Mouse (Mus musculus) heart, adult 11 months (tissue): ENCODE data around the gene Gm11568.
"Not testable (repeated sequence)": the region's sequence is repeated elsewhere in the genome, so short reads cannot be mapped to it uniquely, and the experiment has no call there.

Experiments
- DNase-seq: peaks from one replicate; pipeline ENCODE4 v3.0.0; 2022

The Gm11568 gene

DNA sequence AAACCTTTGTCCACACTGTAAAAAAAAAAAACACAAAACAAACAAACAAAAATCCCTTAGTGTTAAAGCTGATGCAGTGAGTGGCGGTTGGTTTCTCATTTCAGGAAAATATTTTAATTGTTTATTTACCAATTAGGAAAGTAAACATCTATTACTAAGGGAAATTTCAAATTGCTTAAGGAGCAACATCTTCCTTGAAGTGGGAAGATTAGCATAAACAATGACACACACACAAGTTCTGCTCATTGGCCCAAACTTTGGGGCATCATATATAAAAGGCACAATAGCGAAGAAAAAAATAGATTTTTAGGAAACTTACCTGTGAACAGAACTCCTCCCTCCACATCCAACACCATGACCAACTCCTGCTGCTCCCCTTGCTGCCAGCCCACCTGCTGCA lies at the start of gene Gm11568:
Gene Gm11568 (plus strand): TSS at position 301 of the 400 bp plus-strand sequence.
- DNase-seq, result no peak

DNA sequence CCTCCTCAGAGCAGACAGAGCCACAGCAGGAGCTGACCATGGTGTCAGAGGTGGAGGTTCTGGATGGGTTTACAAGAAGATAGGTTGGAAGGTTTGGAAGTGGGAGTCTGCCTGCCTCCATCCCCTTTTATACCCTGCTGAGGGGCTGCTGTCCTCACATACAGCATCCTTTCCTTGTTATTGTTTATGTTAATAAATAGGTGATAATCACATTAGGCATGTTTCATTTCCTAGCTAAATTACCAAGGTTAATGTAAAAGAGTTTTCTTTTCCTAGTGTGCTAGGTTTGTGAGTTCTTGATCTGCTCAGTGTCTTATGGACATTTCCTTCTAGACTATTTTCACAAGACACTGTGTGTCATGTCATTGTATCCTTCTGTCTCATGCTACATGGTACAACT lies 47.9 kb upstream of the Gm11568 start, which contains the start of gene Krtap4-13:
Gene Krtap4-13 (minus strand): TSS at position 101 of the 400 bp plus-strand sequence.
- DNase-seq, result not testable (repeated sequence)

DNA sequence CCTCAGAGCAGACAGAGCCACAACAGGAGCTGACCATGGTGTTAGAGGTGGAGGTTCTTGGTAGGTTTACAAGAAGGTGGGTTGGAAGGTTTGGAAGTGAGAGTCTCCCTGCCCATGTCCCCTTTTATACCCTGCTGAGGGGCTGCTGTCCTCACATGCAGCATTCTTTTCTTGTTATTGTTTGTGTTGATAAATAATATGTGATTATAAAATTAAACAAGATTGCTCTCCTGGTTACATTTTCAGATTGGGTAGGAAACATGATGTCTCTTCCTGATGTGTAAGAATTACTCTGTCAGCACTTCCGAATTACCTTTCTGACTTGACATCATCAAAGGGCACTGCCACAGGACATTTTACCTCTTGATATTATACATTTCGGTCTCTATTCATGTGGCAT lies 42.2 kb upstream of the Gm11568 start, which contains the start of gene Gm11564:
Gene Gm11564 (minus strand): TSS at position 101 of the 400 bp plus-strand sequence.
- DNase-seq, result not testable (repeated sequence)

DNA sequence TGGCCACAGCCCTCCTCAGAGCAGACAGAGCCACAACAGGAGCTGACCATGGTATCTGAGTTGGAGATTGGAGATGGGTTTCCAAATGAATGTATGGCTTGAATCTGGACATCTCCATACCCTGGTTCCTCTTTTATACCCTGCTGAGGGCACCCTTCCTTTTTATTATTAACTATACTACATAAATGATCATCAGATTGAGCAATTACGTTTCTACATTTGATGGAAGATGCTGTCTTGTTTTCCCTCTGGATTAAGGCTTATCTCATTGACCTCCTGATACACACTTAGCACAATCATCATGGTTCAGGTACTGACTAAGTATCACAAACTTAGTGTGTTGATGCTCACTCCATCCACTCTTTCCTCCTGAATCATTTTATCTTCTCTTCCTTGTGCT lies 19.8 kb upstream of the Gm11568 start, which contains the start of gene 2300003K06Rik:
Gene 2300003K06Rik (minus strand): TSS at position 101 of the 400 bp plus-strand sequence.
- DNase-seq, result no peak

DNA sequence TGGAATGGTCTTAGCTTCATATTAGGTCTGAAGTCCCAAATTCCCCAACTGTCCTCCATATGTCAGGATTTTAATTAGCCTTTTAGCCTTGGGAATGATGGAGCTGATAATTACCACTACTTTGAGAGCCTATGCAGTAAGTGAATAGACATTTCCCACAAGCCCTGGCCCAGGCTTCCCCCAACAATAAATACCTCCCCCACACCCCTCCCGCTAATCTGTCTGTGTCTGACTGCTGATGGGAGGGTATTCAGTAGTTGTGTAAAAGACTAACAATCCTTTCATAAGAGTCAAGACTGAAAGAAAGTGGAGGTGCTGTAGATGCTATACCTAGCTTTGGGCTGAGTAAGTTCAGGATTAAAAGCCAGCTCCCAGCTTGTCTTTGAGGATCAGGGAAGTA lies 15.5 kb upstream of the Gm11568 start:
- no peak for DNase-seq

DNA sequence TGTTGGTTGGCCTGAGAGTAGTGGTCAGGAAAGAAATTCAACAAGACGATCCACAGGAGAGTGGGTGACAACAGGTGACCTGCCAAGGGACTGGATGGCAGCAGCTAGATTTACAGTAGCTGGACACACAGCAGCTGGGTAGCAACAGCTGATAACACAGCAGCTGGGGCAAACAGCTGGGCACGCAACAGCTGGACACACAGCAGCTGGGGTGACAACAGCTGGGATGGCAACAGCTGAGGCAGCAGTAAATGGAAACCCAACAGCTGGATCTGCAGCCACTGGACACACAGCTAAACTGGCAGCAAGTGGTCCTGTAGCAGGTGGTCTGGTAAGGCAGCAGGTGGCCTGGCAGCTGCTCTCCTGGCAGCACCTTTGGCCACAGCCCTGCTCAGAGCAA lies 11.0 kb upstream of the Gm11568 start:
- DNase-seq, result peak; percentile 84

DNA sequence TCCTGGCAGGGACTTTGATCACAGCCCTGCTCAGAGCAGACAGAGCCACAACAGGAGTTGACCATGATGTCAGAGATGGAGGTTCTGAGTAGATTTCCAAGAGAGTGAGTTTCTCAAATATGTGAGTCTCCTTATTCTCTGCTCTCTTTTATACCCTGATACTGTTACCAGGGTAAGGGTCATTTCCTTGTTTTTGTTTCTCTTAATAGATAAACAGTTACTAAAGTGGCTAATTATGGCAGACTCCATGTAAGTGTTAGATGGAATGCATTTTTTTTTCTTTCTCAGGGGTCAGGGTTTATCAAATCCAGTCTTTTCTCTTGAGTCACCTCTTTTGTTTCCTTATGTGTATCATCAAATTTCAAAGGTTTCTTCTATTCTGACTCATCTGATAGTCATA lies 6.2 kb upstream of the Gm11568 start, which contains the start of gene Krtap4-16:
Gene Krtap4-16 (minus strand): TSS at position 101 of the 400 bp plus-strand sequence.
- DNase-seq, result no peak

DNA sequence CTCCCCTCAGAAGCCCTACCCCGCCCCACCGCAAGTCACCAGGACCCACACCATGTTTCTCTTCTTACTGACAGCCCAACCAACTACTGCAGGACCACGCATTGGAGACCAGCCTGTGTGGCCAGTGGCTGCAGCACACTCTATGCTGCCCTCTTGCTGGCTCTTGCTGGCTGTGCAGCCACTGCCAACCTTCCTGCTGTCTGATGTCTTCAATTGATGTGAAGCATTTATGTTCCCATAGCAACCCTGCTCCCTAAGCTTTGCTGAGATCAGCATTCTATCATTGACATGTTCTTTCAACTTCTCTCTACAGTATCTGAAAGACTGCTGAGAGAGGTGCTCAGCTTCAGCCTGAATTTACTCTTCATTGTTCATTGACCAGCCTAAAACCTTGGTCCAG lies 3.6 kb upstream of the Gm11568 start:
- DNase-seq, result no peak

DNA sequence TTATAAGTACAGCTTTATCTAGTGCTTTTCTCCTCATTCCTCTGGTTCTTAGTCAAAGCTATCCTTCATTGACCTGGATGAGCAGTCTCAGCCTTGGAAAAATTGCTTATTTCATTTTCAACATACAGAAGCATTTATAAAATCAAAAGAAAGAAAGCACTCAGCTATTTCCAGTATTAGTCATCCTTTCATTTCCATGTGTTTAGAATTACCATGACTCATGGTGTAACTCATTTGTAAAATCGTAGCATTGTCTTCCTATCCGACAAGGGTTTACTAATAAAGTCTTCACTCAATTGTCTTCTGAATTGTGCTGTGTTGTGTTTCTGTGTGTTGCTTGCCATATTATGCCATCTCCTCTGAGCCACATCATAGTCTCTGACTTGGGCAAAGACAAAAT lies 1.0 kb downstream of the Gm11568 start:
- DNase-seq, result no peak

DNA sequence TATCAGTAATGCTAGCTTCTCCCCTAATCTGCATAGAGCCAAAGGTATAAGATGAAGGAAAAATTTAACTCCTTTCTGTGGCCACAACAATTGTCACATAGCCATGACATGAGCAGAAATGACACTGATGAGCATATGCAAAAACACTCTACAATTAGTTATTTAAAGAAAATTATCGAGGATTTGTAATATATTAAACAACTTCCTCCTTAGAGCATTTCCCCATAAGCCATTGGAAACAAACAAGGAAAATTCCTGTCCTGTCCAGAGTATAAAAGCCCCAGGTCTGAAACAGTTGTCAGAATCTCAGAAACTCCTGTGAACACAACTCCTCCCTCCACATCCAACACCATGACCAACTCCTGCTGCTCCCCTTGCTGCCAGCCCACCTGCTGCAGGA lies 6.5 kb downstream of the Gm11568 start, which contains the start of gene Gm11559:
Gene Gm11559 (plus strand): TSS at position 301 of the 400 bp plus-strand sequence.
- not testable (repeated sequence) for DNase-seq

DNA sequence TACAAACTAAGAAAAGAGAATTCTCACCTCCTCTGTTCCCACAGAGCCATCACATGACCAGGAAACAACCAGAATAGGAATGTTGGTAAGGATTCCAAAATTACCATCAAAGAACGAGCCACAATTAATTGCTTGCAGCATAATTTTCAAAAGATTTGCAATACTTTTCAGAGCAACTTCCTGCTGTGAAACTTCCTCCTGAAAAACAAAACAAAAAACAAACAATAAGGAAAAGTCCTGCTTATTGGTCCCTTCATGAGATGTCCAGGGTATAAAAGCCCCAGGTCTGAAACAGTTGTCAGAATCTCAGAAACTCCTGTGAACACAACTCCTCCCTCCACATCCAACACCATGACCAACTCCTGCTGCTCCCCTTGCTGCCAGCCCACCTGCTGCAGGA lies 15.4 kb downstream of the Gm11568 start, which contains the start of gene Krtap9-1:
Gene Krtap9-1 (plus strand): TSS at position 301 of the 400 bp plus-strand sequence.
- DNase-seq, result not testable (repeated sequence)

DNA sequence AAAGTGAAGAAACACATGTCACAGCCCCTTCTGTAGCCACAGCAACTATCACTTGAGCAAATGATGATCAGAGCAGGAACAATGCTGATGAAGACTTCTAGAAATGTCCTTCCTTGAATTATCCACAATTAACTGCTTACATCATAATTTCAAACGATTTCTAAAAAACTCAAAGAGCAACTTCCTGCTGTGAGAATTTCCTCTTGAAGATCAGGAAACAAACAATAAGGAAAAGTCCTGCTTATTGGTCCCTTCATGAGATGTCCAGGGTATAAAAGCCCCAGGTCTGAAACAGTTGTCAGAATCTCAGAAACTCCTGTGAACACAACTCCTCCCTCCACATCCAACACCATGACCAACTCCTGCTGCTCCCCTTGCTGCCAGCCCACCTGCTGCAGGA lies 21.2 kb downstream of the Gm11568 start, which contains the start of gene Gm11567:
Gene Gm11567 (plus strand): TSS at position 301 of the 400 bp plus-strand sequence.
- not testable (repeated sequence) for DNase-seq

DNA sequence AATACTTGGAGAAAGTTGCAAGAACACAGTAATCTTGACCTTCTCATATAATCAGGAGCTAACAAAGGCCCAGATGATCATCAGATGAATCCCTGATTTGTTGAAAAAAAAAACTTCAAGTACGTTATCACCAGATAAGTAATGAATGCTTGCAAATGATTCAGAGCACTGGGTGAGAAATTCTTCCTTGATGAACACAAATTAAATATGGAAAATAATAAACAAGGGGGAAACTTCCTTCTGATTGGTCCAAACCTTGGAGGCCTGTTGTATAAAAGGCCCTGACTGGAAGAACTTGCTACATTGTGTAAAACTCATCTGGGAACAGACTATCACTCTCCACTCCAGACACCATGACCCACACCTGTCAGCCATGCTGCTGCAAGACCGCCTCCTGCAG lies 49.9 kb downstream of the Gm11568 start, which contains the start of gene Krtap31-1:
Gene Krtap31-1 (plus strand): TSS at position 301 of the 400 bp plus-strand sequence.
- DNase-seq, result no peak
